Mouse (Mus musculus) liver, embryonic 14.5 days (tissue): ENCODE measurements at regions not wholly inside any gene's neighbourhood (a gene's known extent, or its start where the extent isn't known, plus 50 kb on each side); places are given as distances from the start of the nearest gene placed in this dataset.
"Not testable (repeated sequence)": the region's sequence is repeated elsewhere in the genome, so short reads cannot be mapped to it uniquely, and the experiment has no call there.

Experiments used
- CTCF ChIP-seq: IDR thresholded peaks from 2 replicates; pipeline ENCODE4 v1.5.1; 2016; ENCODE audit warnings: antibody characterized with exemption, low read depth, control low read depth
- EP300 ChIP-seq: IDR thresholded peaks from 2 replicates; pipeline ENCODE4 v1.6.1; 2016; ENCODE audit warnings: antibody characterized with exemption, low read depth

DNA sequence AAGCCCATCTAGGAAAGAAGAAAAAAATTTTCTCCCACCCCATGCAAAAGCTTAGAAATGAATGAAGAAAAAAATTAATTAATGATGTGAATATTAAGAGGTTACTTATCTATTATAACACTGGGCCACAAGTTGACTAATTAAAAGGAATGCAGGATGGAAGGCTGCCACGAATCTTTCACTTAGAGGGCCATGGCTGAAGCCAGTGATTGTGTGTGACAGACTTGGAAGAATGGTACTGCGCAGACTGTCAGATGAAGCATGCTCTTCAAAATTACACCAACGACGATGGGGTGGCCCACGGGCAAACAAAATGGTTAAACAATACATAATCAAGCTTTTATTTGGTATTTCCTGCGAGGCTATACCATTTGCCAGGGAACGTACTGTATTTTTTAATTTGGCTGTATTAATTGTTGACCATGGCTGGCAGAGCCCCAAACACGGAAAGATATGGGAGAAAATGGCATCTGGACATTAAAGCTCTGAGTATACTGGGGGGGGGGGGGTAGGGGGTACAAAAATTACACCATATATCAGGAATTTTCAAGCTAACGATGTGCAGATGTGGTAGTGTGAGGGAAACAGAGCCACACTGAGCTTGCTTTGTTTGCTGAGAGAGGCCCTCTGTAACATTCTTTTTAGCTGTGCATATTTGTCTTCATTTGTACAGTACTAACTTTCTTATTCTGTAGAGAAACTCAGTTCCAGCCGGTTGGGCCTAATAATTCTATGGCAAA is 94.3 kb downstream of the Samd9l start:
- TF ChIP-seq CTCF, EP300: not testable (repeated sequence)
